Mouse (Mus musculus) urinary bladder, postnatal 25 days (tissue): ENCODE results near the gene Ace3.

Experiments used
- DNase-seq: peaks from one replicate; pipeline ENCODE4 v3.0.0; 2022; ENCODE audit warnings: low spot score

Ace3 gene

DNA sequence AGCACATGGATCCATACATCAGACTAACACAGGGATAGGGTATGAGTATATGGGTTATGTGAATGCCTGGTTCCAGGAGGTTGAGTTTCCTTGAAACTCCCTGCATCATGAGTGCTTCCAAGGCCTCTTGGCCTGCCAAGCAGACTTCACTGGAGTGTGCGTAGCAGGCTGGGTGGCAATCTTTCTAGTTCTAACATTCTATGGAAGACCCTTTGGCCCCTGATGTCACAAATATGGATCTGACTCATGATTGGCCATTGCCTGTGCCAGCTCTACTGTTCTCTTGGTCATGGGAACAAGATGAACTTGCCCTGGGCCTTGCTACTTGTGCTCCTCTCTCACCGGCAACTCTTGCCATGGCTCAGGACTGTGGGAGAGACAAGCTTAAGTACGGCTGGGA is at the start of gene Ace3:
Ace3 (plus strand) TSS at position 301 of the 400 bp plus-strand sequence.
- DNase-seq, result no peak

DNA sequence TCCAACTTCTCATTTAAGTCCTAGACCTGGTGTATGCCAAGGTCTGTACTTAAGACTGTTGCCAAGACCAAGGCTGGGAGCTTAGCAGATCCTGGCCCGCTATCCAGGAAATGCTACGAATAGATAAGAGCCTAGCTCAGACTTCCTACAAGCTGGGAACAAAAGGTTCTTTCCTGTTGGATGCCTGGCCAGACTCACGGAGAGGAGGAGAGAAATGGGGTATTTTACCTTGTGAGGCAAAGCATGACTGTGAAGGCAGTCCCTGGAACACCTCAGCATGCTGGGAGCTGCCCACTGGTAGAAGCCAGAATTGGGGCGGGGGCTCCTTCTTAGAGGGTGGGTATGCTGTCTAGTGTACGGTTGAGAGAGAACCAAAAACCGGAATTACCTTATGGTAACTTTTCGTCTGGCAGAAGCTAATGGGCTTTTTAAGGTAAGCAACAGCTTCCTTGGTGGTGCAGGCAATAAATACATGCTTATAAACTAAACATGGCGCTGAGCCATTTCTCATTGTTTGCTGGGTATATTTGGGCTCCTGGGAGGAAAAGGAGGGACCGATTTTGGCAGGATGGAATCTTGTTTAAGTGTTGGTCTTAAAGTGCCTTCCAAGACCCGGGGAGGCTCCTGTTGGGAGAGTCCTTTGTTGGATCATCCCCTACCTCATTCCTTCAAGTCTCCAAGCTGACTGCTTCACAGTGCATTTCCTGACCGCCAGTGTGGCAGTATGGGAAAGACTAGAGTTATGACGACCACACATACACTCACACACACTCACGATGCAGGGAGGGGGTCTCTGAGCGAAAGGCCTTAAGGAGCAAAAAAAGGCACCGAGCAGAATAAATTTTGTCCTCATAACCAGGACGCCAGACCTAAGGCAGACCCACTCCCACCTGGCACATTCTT is 49.5 kb upstream of the Ace3 start:
- DNase-seq, result no peak

DNA sequence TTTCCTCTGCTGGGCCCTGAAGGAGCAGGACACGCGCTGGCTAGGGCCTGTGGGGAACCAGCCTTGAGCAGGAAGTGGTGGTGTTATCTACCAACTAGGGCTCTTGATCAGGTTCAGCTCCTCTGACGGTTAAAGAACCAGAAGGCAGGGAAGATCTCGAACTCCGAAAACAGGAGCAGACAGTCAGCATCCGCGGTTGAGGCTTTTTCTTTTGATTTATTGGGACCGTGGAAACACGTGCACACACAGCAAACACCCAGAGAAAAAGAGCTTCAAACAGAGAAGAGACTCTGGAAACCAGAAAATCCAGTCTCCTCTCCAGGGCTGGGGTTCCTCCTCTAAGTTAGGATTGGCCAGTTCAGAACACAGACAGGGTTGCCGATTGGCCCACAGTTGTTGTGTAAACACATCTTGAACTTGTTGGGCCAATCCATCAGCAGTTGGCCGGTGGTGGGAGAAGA is 47.8 kb upstream of the Ace3 start:
- no peak for DNase-seq

DNA sequence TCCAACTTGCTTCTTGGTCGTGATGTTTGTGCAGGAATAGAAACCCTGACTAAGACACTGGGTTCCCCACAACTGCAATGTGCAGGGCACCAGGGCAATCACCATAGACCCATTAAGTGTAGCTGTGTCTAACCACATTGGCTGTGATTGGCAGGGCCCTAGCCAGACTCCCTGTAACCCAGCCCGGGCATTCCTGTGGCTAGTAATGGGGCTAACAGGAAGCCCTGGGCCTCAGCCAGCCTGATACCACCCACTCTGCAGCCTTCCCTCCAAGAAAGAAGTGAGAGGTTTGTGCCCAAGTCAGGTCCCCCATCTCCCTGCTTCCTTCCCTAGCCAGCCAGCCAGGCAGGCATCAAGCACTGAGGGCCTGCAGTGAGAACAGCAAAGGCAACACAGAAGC is 46.2 kb upstream of the Ace3 start:
- no peak for DNase-seq

DNA sequence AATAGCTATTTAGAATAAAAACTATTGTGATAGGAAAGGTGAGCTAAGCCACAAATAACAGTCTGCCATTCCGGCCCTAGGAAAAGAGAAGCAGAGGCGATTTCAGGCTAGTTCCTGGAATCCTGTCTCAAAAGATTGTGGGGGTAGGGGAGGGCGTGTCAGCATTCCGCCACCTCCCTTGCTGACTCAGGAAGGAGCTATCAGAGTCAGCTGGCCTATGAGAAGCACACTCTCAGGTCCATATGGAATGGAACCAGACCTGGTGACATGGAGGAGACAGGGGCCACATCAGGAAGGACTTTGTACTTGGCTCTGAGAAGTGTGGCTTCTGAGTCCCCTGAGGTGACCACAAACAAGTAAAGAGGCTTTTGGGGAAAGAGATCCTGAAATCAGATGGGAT is 44.0 kb upstream of the Ace3 start:
- DNase-seq, result no peak

DNA sequence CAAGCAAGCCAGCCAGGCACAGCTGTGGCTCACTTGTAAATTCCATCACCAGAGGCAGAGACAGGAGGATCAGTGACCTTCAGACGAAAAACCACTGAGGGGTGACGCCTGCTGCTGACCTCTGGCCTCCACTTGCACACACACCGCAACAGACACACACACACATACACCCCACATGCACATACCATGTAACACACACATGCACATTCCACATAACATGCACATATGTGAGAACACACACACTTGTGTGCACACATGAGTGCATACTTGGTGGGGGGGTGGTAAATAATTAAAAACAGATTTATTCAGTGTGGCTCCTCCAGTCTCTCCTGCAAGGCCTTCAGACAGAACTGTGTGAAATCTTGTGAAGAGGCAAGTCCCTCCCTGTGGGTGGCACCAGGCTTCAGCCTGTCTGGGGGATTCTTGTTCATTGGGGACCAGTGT is 42.9 kb upstream of the Ace3 start:
- DNase-seq, result no peak

DNA sequence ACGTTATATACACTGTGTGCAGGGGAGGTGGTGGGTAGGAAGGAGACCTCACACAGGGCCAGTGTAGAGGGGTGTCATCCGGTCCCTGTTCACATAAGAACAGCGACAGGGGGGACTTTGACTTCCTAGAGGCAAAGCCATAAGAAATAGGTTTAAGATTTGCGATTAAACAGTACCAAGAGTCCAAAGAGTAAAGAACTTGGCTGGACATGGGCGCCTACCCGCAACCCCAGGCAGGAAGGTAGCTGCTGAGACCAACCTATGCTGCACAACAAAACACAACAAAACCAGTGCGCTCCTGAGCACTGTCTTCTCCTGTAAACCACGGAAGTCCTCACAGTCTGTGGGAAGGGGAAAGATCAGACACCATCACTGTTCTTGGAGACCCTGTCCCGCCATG is 42.4 kb upstream of the Ace3 start:
- no peak for DNase-seq

DNA sequence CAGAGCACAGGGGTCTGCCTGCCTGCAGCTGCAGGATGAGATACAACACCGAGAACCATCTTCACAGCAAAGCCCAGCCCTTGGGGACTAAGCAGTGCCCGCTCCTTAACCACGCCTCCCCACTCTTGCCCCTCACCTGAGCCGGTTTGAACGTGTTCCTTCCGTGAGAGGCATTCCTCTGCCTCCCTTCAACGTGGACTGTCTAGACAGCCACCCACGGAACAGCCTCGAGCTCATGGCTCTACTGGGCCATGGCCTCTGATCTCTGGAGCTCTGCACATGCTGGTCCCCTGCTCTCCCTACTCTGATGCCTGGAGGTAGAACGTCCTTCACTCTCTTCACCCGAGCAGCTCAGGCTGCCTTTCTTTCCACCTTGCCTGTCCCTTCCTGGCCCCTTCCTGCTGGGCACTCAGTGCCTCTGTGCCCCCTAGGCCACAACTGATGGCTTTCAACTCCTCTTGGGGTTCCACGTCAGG is 41.5 kb upstream of the Ace3 start, which contains the start of gene Cyb561:
Cyb561 (minus strand) TSS at position 426 of the 476 bp plus-strand sequence.
- no peak for DNase-seq

DNA sequence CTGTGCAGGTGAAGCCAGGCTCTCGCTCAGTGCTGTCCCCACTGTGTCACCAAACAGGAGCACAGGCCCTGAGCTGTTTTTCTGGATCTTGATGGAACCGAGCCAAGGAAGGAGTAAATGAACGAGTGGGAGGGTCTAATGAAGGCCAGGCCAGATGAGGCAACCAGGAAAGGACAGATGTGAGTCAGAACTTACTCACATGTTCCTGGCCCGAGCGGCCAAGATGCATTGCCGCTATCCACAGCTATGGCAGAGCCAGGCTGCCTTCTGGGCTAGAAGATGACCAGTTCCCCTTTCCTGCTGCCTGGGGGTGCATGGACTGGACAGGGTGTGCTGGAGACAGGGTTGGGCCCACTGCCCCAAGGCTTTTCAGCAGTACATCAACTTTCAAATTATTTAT is 41.1 kb upstream of the Ace3 start:
- peak; percentile 50 for DNase-seq

DNA sequence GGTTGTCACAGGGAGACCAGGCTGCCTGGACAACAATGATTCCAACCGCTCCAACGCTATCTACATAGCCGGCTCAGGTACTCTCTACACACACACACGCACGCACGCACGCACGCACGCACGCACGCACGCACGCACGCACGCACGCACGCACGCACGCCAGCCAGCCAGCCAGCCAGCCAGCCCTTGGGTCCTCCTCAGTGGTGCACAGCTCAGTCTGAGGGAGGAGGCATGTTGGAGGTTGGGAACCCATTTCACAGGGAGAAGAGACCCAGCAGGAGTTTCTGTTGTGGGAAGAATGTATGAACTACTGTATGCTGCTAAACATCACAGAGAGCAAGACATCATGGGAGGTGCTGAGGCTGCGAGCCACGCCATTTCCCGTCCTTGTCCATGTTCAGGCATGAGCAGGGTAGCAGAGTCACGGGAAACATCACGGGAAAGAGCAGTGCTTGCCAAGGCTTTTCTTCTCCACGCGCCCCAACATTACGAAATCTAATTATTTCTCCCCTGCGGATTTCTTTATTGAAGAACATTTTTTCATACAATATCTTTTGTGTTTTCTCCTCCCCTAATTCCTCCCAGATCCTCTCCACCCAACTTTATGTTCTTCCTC is 38.6 kb upstream of the Ace3 start:
- no peak for DNase-seq

DNA sequence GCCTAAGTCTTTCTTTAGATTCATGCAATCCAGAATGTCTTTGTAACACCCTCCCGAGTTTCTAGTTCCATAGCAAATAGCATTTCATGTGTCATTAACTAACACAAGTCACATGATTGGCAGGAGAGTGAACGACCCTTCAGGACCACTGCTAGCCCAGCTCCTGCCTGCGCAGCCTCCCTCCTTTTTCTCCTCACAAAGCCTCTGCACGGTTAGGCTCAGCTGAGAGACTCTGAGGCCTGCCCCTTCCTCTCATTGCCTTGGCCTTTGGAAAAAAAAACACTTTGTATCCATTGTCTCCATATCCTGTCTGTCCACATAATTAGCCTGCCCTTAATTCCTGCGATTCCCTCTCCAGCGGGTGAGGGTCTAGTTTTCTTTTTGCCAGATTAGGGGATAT is 37.0 kb upstream of the Ace3 start:
- no peak for DNase-seq

DNA sequence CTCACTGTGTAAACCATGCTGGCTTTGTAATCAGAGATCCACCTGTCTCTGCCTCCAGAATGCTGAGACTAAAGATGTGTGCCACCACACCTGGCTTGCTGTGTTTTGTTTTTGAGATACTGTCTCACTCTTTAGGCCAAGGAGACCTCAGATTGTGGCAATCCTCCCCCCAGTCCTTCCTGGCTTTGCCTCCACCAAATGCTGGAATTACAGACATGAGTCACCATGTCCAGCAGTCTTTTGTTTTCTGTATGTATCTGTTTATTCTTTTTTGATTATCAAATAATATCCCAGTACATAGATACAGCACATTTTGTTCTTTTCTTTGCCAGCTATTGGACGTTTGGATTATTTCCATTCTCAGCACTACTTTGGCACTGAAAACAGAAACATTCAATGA is 35.9 kb upstream of the Ace3 start:
- DNase-seq, result no peak

DNA sequence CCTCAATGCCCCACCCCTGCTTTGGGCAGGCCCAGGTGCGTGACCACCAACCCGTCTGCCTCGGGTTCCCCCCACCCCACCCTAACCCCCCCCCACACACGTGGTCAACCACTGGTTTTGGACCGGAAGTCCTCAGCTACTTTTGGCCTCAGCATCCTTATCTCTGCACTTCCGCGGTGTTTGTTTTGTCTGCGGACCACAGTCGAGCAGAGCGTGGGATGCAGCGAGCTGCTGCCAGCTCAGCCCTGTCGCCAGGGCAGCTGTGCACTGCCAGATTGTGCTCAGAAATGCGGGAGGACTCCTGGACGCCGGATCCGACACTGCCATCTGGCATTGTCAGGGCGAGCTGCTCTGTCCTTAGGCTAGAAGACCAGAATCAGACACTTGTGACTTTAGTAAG is 35.1 kb upstream of the Ace3 start:
- DNase-seq, result no peak

DNA sequence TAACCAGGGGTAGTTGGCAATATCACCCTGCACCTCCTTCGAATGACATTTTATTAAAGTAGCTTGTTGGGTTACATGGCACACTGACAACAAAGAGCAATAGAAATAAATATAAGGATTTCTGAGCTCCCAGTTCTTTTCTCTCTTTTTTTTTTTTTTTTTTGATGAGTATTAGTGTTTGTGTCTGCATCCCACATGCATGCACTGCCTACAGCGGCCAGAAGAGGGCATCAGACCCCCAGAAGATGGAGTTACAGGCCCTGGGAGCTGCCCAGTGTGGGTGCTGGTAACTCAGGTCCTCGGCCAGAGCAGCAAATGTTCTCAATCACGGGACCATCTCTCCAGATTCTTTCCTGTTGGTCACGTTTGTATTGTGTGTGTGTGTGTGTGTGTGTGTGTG is 29.8 kb upstream of the Ace3 start:
- no peak for DNase-seq

DNA sequence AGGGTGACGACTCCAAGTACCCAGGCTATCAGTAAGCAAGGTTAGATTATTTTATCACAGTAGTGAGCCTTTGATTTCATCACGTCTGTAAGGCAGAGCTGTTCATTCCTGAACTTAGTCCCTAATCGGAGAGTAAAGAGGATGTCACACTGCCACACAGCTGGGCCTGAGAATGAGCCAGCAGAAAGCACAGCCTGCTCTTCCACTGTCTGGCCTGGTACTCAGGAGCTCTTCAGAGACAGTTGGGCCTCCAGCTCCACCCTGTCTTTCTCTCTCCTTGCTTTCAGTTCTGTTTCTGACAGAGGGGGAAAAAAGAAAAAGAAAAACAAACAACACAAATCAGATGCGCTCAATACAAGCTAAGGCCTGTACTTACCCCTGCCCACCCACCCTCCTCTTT is 28.2 kb upstream of the Ace3 start:
- no peak for DNase-seq

DNA sequence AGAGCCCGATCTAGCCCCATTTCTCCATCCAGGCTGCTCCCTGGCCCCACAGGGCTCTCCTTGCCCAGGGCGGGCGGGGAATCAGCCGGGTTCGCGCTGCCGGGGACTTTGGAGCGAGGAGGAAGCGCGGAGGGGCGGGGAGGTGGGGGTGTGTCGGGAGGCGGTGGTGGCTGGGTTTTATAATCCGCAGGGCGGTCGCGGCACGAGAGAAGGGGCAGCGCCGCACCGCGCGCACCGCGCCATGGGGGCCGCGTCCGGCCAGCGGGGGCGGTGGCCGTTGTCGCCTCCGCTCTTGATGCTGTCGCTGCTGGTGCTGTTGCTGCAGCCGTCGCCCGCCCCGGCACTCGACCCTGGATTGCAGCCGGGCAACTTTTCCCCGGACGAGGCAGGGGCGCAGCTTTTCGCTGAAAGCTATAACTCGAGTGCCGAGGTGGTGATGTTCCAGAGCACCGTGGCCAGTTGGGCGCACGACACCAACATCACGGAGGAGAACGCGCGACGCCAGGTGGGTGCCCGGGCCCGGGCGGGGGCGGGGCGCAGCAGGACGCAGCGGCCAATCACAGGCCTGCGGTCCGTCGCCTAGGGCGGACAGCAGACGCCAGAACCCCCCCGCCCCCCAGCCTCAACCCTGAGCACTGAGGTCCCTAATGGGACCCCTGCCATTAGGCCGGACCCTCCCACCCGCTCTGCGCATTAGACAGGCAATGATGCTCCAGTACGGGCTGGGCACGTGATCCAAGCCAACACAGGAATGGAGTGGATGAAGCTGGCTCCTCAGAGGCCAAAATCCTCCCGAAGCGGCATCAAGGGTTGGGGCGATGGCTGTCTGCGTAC is 26.5 kb upstream of the Ace3 start, which contains the start of gene Ace:
Ace (plus strand) TSS at position 205 of the 834 bp plus-strand sequence.
- no peak for DNase-seq

DNA sequence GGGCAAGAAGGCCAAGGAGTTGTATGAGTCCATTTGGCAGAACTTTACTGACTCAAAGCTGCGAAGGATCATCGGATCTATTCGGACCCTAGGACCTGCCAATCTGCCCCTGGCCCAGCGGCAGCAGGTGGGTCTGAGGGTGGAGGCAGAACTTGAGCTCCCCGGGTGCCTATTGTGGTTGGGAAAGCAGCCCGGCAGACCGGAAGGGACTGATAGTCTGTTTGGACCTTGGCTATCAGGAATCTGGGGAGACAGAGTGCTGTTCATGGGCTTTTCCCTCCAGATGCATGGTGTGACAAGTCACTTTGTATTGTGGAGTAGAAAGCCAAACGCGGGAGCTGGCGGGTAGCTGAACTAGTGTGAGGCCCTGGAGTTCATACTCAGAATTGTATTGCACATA is 25.5 kb upstream of the Ace3 start:
- DNase-seq, result no peak

DNA sequence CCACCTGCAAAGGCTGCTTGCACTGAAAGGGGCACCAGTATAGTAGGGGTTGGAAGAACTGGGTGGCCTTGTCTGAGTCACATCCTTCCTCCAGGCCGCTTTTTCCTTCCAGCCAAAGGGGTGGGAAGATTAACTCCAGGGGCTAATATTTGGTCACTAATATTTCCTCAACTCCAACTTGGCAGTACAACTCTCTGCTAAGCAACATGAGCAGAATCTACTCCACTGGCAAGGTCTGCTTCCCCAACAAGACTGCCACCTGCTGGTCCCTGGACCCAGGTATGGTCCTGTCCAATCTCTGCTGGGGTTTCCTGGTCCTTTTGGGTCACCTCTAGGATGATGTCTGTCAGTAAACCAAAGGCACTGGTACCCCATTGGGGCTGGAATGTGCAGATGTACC is 25.0 kb upstream of the Ace3 start:
- DNase-seq, result peak; percentile 61

DNA sequence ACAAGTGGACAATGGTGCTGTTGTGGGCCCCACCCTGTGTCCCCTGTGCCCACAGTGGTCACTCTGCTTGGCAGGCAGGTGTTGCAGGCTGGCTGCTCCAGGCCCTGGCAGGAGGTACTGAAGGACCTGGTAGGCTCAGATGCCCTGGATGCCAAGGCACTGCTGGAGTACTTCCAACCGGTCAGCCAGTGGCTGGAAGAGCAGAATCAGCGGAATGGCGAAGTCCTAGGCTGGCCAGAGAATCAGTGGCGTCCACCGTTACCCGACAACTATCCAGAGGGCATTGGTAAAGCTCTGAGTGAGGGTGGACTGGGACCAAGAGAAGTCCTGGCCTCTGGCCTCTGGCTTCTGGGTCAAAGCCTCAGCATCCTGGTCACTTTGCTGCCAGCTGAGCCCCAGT is 19.9 kb upstream of the Ace3 start:
- no peak for DNase-seq

DNA sequence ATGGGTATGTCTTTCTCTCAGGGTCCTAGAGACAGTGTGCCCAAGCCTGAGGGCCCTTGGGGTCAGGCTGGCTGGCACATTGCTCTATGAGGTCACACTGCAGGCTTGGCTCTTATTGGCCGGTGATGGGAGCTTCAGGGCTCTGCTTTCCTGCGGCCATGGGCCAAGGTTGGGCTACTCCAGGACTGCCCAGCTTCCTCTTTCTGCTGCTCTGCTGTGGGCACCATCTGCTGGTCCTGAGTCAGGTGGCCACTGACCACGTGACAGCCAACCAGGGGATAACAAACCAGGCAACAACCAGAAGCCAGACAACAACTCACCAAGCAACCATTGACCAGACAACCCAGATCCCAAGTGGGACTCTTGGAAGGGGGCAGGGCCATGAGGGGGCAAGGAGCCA is 19.4 kb upstream of the Ace3 start:
- DNase-seq, result no peak

DNA sequence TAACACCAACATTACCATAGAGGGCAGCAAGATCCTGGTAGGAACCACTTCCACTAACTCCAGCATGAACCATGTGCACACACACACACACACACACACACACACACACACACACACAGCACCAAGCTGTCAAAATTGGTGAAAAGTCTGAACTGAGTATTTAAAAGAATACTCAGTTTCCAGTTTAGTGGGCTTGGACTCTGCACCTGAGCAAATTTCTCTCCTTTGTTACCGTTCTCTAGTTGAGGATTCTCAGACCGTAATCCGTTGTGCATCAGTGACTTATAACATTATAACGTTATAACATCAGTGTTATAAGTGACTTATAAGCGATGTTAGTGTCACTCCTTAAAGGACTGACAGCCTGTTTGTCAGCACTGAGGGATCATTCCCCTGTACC is 18.8 kb upstream of the Ace3 start:
- no peak for DNase-seq

DNA sequence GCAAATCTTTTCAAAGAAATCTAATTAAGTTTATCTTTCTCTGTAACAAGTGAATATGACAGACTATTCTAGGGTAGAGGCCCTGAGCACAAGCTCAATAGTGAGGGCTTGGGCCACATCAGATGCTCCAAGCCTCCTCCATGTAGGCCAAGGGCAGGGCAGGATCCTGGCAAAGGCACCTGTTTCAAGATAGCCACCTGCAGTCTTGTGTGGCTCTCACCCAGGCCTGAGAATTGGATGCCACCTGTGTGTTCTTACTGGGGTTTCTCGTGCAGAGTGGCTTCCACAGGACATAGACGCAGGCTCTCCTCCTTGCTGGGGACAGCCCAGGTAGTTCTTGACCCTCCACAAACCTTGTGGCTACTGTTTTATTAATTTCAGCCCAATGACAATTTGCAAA is 16.2 kb upstream of the Ace3 start:
- DNase-seq, result no peak
